Mouse (Mus musculus): ENCODE measurements at regions not wholly inside any gene's neighbourhood (a gene's known extent, or its start where the extent isn't known, plus 50 kb on each side); places are given as distances from the start of the nearest gene placed in this dataset.

GRCm38 (mm10) chr10:44971911-44972310 lies 95.1 kb upstream of the Prep start:
- Histone ChIP-seq H3K4me1 (ENCODE audit: insufficient read depth, low read depth, low read length) (no peaks in the 10 kb centered on the region), H3K9me3 (replicated peaks) (no peaks in the 10 kb centered on the region), H3K36me3 (replicated peaks) (no peaks in the 10 kb centered on the region), H3K4me3 (ENCODE audit: low read depth, low read length) (no peak overlapping the region), H3K27me3 (ENCODE audit: insufficient read depth, low read length) (peaks cover 2% of the 10 kb centered on the region; the same call in 1 of the 2 replicates)
- no peak for ATAC-seq (ENCODE audit: extremely low read depth, insufficient number of reproducible peaks, low FRiP score, poor library complexity, severe bottlenecking)
- no peak for DNase-seq (ENCODE audit: low spot score)
- TF ChIP-seq GATA1 (IDR thresholded peaks at IDR 0.05; ENCODE audit: borderline replicate concordance, low read length) (no peak), TAL1 (conservative IDR thresholded peaks at IDR 0.05; ENCODE audit: low read depth, low read length) (no peak), GATA2 (IDR thresholded peaks at IDR 0.05; ENCODE audit: borderline replicate concordance, low read depth, low read length) (no peak), CTCF (IDR thresholded peaks at IDR 0.05; ENCODE audit: low read depth, low read length) (no peak), POLR2AphosphoS5 (IDR thresholded peaks at IDR 0.05; ENCODE audit: insufficient replicate concordance, low read depth, low read length) (no peak)

- Histone ChIP-seq H3K4me3 (ENCODE audit: low read depth, low read length) (no peak overlapping the region), H3K9me3 (replicated peaks) (no peaks in the 10 kb centered on the region), H3K36me3 (replicated peaks) (no peaks in the 10 kb centered on the region), H3K4me1 (ENCODE audit: insufficient read depth, low read depth, low read length) (no peaks in the 10 kb centered on the region), H3K27me3 (ENCODE audit: insufficient read depth, low read length) (no peaks in the 10 kb centered on the region)
- no peak for DNase-seq (ENCODE audit: low spot score)
- no peak for ATAC-seq (ENCODE audit: extremely low read depth, insufficient number of reproducible peaks, low FRiP score, poor library complexity, severe bottlenecking)
- TF ChIP-seq GATA1 (IDR thresholded peaks at IDR 0.05; ENCODE audit: borderline replicate concordance, low read length), result no peak
Observed at GRCm38 (mm10) chr10:44959968-44960367, 107.0 kb upstream of the Prep start.

GRCm38 (mm10) chr10:44945205-44945725 lies 121.7 kb upstream of the Prep start:
- Histone ChIP-seq H3K4me1 (ENCODE audit: insufficient read depth, low read depth, low read length) (no peaks in the 10 kb centered on the region), H3K27me3 (ENCODE audit: insufficient read depth, low read length) (peaks cover 6% of the 10 kb centered on the region), H3K36me3 (replicated peaks) (no peaks in the 10 kb centered on the region), H3K4me3 (ENCODE audit: low read depth, low read length) (no peak overlapping the region), H3K9me3 (replicated peaks) (no peaks in the 10 kb centered on the region)
- TF ChIP-seq CTCF (IDR thresholded peaks at IDR 0.05; ENCODE audit: low read depth, low read length) (no peak), POLR2AphosphoS5 (IDR thresholded peaks at IDR 0.05; ENCODE audit: insufficient replicate concordance, low read depth, low read length) (no peak), GATA2 (IDR thresholded peaks at IDR 0.05; ENCODE audit: borderline replicate concordance, low read depth, low read length) (no peak), TAL1 (conservative IDR thresholded peaks at IDR 0.05; ENCODE audit: low read depth, low read length) (no peak), GATA1 (IDR thresholded peaks at IDR 0.05; ENCODE audit: borderline replicate concordance, low read length) (no peak)
- DNase-seq (ENCODE audit: low spot score), result no peak
- no peak for ATAC-seq (ENCODE audit: extremely low read depth, insufficient number of reproducible peaks, low FRiP score, poor library complexity, severe bottlenecking)

DNA sequence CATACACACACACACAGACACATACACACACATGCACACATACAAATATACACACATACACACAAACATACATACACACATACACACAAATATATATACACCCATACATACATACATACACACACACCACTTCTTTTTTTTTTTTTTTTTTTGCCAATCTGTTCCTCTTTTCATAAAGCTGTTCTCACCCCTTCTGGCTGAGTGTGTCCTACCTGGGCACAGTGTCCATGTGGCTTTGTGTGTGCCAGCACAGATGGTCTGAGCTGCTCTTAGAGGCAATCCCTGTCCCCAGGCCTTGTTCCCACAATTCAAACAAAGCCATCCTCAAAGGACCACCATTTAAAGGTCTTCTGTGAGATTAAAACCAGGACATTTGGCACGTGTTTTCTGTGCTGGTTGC lies 127.6 kb upstream of the Prep start:
- H3K36me3 ChIP-seq (replicated peaks), result no peaks in the 10 kb centered on the region
- DNase-seq (ENCODE audit: low spot score), result no peak
- peaks cover 9% of the 10 kb centered on the region for H3K27me3 ChIP-seq (ENCODE audit: insufficient read depth, low read length)
- TF ChIP-seq CTCF (IDR thresholded peaks at IDR 0.05; ENCODE audit: low read depth, low read length), result no peak
- no peak for TF ChIP-seq GATA2 (IDR thresholded peaks at IDR 0.05; ENCODE audit: borderline replicate concordance, low read depth, low read length)
- no peak for TF ChIP-seq GATA1 (IDR thresholded peaks at IDR 0.05; ENCODE audit: borderline replicate concordance, low read length)
- TF ChIP-seq POLR2AphosphoS5 (IDR thresholded peaks at IDR 0.05; ENCODE audit: insufficient replicate concordance, low read depth, low read length), result no peak
- TF ChIP-seq TAL1 (conservative IDR thresholded peaks at IDR 0.05; ENCODE audit: low read depth, low read length), result no peak
- no peaks in the 10 kb centered on the region for H3K4me1 ChIP-seq (ENCODE audit: insufficient read depth, low read depth, low read length)
- no peak overlapping the region for H3K4me3 ChIP-seq (ENCODE audit: low read depth, low read length)
- ATAC-seq (ENCODE audit: extremely low read depth, insufficient number of reproducible peaks, low FRiP score, poor library complexity, severe bottlenecking), result no peak
- no peaks in the 10 kb centered on the region for H3K9me3 ChIP-seq (replicated peaks)

DNA sequence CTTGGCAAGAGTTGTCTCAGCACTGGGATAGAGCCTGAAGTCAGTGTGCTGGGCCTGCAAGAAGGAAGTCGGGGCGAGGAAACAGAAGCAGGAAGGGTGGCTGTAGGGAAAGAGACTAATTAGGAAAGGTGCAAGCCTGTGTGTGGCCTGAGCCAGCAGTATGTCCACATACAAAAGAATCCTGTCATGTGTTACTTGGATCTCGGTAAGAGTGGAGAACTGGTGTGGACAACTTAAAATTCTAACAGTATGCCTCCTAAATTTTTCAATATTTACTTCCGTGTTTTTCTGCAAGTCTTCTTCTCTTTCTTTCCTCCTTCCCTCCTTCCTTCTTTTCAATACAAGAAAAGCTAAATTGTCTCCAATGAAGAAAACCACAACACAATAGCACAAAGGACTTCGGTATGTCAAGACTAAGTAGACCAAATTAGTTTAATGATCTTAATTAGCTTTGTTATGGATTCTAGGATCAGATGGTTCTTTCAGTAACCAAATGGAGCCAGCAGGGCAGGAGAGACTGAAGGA lies 130.0 kb upstream of the Prep start:
- no peaks in the 10 kb centered on the region for H3K4me1 ChIP-seq (ENCODE audit: insufficient read depth, low read depth, low read length)
- H3K4me3 ChIP-seq (ENCODE audit: low read depth, low read length), result no peak overlapping the region
- no peaks in the 10 kb centered on the region for H3K36me3 ChIP-seq (replicated peaks)
- H3K9me3 ChIP-seq (replicated peaks), result no peaks in the 10 kb centered on the region
- DNase-seq (ENCODE audit: low spot score) (no peak), ATAC-seq (ENCODE audit: extremely low read depth, insufficient number of reproducible peaks, low FRiP score, poor library complexity, severe bottlenecking) (no peak)
- H3K27me3 ChIP-seq (ENCODE audit: insufficient read depth, low read length), result peaks cover 8% of the 10 kb centered on the region
- TF ChIP-seq GATA2 (IDR thresholded peaks at IDR 0.05; ENCODE audit: borderline replicate concordance, low read depth, low read length) (no peak), TAL1 (conservative IDR thresholded peaks at IDR 0.05; ENCODE audit: low read depth, low read length) (no peak)

DNA sequence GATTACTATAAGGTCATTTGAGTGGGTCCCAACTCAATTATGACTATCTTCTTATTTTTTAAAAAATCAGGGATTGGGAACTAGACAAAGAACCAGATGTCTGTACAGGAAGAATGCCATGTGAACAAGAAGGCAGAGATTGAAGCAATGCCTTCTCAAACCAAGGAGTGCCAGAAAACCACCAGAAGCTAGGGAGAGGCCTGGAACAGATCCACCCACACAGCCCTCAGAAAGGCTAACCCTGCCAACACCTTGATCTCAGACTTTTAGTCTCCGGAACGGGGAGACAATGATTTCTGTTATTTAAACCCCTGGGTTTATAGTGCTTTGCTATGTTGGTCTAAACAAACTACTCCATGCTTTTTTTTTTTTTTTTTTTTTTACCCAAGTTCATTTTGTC lies 136.2 kb upstream of the Prep start:
- DNase-seq (ENCODE audit: low spot score) (no peak), ATAC-seq (ENCODE audit: extremely low read depth, insufficient number of reproducible peaks, low FRiP score, poor library complexity, severe bottlenecking) (no peak)
- Histone ChIP-seq H3K36me3 (replicated peaks) (no peaks in the 10 kb centered on the region), H3K4me1 (ENCODE audit: insufficient read depth, low read depth, low read length) (no peaks in the 10 kb centered on the region), H3K4me3 (ENCODE audit: low read depth, low read length) (no peak overlapping the region), H3K27me3 (ENCODE audit: insufficient read depth, low read length) (0 out of 2 replicates have a peak, but pooled peaks cover 2% of the 10 kb centered on the region), H3K9me3 (replicated peaks) (no peaks in the 10 kb centered on the region)
- no peak for TF ChIP-seq TAL1 (conservative IDR thresholded peaks at IDR 0.05; ENCODE audit: low read depth, low read length)
- no peak for TF ChIP-seq POLR2AphosphoS5 (IDR thresholded peaks at IDR 0.05; ENCODE audit: insufficient replicate concordance, low read depth, low read length)
- TF ChIP-seq GATA2 (IDR thresholded peaks at IDR 0.05; ENCODE audit: borderline replicate concordance, low read depth, low read length), result no peak
- no peak for TF ChIP-seq GATA1 (IDR thresholded peaks at IDR 0.05; ENCODE audit: borderline replicate concordance, low read length)
- TF ChIP-seq CTCF (IDR thresholded peaks at IDR 0.05; ENCODE audit: low read depth, low read length), result no peak
